Mouse (Mus musculus): ENCODE results near the gene Ebf3.

Ebf3 gene

DNA sequence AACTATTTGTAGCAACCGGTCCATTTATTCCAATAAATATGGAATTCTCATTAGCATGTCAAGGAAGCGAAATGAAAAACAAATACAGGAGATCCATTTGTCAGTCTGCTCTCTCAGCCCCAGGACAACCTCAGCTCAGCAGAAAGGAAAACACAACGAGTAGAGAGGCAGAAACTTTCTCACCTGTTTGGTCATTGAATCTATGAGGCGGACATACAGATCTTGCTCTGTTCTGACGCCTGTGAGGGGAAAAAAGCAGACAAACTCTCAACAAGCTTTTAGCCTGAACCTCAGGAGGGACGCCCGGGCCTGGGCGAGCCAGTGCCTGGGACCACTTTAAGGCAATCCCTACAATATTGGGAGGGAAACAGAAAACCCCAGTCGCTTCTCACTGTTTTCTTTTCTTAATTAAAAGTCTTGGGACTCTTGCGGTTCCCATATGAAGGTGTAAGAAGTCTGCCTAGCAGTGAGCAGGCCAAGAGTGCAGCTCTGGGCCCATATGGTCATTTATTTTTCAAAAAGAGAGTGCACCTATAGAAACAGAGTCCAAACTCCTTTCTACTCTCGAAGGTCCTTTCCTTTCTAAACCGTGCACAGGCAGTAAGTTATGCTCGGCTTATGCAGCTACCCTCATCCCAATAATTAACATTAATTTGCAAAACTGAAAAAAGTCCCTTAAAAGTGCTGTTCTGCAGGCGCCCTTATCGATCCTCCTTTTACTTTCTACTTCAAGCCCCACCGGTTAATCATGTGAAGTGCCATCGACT is 1.9 kb downstream of the Ebf3 start:
- DNase-seq (ENCODE audit: low read depth, low spot score) = no peak

DNA sequence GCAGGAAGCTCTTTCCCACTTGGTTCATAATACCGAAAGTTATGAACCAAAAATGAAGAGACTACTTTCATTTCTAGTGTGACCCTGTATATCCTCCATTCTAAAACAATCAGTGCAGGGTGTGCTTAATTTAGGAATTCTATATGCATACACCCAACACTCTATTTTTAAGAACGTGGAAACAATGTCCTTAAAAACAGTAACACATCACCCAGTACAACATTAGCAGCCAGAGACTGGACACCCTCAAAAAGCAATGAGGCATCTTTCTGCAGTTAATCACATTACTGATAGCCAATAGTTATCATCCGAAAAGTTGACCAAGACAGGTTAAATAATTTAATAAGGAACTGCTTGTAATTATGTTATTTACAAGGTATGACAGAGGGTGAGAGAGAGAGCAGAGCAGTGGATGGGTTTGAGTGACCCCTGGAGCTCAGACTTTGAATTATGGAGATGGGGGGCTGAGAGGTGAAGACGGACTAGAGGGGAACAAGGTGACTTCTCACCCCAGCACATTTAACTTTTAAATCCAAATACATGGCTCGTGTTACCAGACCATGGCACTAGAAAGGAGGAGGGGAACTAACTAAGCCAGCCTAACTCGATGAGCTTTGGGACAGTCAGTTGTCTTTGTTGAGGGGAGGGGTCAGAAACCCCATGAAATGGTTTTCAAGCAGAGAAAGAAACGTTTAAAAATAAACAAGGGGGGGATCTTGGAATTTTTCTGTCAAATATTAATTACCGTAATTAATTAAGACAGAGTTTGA is 2.7 kb downstream of the Ebf3 start:
- no peak for DNase-seq (ENCODE audit: low read depth, low spot score)

DNA sequence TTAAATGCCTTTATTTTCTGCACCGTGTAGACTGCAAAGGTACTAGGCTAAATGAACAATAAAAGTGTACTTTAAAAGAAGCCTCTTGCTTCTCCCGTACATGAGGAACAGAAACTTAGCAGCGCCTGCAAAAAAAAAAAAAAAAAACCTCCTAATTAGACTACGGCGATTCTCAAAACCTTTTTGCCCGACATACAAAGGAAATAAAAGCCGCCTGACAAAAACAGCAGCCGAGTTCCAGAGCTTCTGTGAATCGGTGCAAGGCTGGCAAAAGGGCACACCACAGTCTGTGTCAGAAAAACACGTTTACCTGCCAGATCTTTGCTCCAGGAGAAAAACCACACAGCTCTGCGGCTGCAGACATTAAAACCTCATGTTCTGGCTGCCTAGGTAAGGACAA is 3.4 kb downstream of the Ebf3 start:
- no peak for DNase-seq (ENCODE audit: low read depth, low spot score)

DNA sequence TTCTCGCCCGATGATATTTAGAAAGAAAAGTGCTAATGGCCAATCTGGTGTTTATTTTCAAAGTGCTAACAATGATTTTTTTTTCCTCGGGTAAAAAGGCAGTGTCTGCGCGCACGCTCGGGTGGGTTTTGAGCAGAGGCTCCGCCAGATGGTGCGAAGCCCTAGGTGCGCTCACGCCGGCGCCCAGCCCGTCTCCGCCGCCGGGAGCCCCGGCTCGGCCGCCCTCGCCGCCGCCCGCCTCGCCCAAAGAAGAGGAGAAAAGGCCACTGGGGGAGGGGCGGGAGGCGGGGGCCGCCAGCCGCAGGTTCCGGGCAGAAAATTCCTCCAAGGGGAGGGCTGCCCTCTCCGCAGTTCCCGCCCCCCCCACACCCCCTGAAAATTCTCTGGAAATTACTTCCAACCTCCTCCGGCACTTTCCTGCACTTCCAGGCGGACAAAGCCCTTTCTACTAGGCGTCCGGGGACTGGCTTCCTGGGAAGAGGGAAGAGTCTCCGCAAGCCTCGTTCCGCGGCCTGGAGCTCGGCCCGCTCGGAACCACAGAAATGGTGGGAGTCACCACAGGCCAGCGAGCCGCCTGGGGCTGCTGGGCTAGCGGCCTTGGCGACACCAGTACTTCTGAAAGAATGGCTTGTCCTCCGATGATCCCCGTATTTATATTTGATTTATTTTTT is 4.0 kb downstream of the Ebf3 start:
- no peak for DNase-seq (ENCODE audit: low read depth, low spot score)

DNA sequence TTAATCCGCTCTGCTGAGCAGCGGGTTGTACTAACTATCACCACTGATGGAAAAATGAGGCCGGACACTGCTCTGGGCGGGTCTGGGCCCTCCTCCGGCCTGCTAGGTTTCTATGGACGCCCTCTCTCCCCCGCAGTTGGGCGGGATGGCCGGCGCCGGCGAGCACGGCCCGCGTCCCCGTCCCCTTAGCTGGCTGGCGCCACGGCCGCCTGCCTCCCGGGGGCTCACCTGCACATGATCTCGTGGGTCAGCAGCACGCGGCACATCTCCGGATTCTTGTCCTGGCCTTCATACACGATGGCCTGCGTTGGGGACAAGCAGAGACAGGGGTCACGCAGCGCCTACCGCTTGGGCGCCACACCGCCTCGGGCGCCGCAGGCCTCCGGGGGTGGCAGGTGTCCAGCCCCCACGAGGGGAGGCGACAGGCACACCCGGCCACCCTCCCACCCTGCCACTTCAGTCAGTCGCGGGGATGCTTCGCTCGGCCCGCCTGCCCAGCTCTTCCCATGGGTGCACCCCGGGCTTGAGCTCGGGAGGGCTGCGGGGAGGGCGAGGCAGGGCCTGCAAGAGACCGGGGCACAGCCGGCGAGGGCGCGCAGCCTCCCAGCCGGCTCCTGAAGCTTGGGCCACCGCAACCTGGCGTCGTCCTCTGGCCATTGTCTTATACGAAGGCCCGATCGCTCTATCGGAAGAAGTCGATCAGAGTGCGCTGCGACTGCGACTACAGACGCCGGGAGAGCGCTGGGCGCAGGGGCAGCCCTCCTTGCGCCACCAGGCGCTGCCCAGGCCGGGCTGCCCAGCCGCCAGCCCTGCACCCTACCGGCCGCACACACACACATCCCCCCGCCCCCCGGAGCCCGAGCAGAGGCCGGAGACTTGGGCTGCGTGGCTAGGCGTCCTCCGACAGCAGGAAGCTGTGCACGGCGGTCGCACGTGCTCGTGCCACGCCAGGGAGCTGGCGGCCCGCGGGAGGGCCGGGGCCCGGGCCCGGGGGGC is 4.9 kb downstream of the Ebf3 start:
- no peak for DNase-seq (ENCODE audit: low read depth, low spot score)

DNA sequence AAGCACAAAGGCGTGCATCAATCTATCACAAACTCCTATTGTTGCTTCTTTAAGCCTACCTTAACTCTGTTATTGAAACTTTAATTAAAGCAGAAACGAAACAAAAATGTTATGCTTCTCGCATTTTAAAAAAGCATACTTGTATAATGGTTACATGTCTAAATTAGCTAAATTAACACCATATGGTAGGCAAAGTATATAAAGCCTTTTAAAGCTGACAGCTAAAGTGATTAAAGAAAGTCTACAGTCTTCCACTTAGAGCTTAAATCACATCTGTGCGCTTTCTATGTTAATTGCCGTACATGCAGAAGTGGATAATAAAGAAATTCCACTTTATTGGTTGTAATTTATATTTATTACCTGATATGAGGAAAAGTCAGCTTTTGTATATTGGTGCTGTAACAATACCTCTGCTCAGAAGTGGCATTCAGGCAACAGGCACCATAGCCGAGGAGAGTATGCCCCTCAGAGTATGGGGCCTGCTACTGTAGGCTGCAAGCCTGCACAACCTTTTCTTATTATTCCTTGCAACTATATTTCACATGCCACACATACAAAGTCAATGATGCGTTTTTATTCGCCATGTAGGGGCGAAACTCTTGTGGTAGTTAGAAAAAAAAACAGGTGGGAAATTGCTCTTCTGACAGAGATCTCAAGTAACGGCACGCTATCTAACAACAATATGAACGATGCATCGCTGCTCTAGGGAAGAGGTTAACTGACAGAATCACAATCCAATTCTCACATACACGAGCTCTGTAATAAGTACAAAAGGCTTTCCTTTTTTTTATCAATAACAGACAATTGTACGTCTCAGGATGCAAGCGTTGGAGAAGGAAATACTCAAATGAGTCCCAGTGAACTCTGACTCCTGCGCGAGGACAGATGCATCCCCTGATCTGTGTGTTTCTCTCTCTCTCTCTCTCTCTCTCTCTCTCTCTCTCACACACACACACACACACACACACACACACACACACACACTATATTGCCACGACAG is 5.9 kb downstream of the Ebf3 start:
- no peak for DNase-seq (ENCODE audit: low read depth, low spot score)

DNA sequence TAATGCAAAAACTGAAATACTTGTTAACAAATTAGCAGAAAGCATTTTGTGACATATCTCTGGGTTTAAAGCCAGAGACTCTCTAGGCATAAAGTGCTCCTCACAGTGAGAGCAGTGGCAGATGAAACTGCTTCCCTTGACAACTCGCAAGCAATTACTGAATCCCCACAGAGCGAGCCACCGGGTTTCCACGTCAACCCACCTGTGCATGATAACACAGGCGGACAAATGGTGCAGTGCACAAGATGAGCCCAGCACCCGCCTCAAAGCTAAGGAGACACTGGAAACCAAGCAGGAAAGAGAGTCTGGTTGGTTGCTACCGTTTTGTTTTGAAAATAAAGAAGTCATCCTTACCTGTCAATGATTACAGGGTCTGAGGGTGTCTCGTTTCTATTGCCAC is 7.1 kb downstream of the Ebf3 start:
- no peak for DNase-seq (ENCODE audit: low read depth, low spot score)

DNA sequence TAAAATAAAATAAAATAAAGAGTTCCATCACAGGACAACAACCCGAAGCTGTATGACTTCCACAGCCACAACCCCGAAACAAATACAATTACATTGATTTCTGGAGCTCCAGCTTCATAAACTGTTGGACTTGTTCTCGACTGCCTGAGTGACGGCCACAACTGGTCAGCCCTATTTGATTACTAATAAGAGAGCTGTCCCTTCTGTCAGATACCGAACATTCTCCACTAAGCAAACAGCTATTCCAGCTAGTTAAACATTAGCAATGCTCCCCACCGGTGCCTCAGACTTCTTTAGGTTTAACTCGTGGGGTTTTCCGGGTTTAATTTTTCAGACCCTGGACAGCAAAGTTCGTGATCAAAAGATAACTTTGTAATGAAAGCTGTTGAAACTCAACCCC is 8.1 kb downstream of the Ebf3 start:
- no peak for DNase-seq (ENCODE audit: low read depth, low spot score)

DNA sequence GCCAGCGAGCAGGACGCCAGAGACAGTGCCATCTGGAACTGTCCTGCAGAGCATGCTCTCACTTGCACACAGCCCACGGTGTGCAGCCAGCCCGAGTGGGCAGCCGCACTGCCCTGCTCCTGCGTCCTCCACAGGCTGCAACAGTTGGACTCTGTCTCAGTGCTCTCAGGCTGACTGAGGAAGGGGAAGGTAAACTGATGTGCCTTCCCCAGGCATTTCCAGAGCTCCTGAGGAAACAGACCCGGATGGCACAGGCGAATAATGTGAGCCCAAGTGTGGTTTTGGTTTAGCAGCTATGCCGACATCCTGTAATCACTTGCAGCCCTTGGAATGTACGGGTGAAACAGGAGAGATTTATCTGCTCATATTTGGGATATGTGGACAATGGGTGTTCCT is 10.5 kb downstream of the Ebf3 start:
- DNase-seq (ENCODE audit: low read depth, low spot score) = peak; percentile 79

DNA sequence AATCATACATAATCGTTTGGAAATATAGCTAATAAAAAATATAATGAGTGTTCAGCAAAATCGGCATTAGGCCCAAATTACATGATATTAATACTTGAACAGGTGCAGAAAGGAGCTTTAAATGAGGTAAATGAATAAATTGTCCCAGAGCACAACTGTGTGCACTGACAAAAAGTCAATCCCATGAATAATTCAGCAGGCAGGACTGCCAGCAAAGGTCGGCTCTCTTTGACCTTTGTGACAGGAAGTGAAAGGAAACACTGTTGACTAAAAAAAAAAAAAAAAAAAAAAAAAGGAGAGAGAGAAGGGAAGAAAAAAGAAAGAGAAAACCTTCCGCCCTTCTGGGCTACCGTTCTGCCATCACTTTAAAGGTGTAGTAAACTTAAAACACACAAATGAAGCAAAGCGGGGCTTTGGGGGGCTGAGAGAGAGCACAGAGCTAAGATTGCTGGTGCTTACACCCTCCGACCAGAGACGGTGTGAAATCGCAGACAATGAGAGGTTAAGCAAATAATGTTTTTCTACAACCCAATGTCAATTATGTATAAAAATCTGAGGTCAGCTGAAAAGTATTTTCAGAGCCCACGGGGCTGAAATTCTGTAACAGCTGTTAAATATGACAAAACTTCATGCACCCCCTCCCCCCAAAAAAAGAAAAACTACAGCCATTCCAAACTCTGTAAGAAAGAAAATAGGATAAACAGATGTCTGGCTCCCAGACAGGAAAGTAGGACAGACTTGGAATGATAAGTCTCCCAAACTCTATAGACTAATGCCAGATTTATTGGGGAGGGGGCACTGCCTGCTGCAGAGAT is 11.1 kb downstream of the Ebf3 start:
- DNase-seq (ENCODE audit: low read depth, low spot score) = no peak

DNA sequence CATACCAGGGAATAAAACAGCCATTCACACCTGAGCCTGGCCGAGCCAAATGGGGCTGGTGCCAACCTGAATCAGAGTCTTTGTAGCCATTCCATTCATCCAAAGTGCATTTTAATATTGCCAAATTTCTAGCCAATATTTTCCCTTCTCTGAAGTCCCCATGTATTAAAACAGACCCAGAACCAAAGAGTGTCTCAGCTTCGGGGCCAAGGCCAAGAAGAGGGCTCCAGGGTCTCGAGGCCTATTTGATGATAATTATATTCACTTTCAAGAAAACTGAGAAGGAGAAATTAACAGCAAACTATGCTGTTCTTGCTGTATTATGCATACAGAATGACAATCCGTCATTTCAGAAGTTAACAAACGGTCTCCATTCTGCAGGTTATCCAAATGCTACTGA is 12.1 kb downstream of the Ebf3 start:
- no peak for DNase-seq (ENCODE audit: low read depth, low spot score)

DNA sequence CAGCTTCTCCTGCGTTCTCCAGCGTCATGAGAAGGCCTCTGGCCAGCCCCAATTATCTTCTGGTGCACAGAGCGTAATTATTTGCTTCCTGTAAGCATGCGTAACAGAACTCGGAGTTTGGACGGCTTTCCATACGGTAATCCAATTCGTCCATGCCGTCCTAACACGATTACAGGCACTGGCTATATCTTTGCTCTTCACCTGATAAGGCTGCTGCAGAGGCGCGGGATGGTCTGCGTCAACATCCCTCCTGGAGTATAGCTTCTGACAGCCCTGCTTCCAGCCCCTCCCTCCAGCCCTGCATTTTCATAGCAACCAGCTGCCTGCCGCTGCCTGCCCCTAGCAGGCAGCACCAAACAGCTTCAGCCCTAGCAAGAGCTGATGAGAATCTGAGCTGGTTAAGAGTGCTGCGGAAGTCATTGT is 12.9 kb downstream of the Ebf3 start:
- DNase-seq (ENCODE audit: low read depth, low spot score) = no peak

DNA sequence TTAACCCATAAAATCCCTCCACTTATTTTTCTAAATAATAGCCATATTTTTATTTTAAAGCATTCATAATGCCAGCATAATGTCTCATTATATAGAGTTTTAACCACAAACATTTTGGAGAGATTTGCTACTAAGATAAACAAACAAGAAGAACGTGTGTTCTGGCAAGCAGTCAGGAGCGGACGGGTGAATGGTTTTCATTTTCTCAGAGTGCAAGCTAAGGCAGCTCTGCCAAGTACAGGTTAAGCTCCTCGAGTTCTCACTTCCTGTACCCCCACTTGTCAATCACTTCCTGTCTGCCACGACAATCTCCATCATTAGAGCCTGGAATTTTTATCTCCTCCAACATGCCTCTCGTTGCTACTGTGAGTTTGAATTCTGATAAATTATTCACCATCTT is 13.4 kb downstream of the Ebf3 start:
- no peak for DNase-seq (ENCODE audit: low read depth, low spot score)

DNA sequence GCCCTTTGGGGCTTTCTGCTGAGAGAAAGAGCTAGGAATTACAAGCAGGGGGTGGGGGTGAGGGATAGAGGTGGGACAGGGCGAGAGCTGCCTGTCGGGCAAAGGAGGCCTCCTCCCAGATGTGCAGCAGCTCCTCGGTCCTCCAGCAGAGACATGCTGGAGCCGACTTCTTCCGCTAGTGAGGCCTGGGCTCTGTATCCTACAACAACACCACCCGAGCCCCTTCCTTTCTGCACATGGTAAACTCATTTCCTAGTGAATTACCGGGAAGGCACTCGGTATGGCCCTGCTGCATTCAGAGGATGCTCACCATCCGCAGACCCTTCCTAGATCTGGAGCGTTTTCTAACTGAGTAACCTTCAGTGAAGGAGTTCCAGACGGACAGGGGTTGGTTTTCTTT is 14.1 kb downstream of the Ebf3 start:
- DNase-seq (ENCODE audit: low read depth, low spot score) = no peak

DNA sequence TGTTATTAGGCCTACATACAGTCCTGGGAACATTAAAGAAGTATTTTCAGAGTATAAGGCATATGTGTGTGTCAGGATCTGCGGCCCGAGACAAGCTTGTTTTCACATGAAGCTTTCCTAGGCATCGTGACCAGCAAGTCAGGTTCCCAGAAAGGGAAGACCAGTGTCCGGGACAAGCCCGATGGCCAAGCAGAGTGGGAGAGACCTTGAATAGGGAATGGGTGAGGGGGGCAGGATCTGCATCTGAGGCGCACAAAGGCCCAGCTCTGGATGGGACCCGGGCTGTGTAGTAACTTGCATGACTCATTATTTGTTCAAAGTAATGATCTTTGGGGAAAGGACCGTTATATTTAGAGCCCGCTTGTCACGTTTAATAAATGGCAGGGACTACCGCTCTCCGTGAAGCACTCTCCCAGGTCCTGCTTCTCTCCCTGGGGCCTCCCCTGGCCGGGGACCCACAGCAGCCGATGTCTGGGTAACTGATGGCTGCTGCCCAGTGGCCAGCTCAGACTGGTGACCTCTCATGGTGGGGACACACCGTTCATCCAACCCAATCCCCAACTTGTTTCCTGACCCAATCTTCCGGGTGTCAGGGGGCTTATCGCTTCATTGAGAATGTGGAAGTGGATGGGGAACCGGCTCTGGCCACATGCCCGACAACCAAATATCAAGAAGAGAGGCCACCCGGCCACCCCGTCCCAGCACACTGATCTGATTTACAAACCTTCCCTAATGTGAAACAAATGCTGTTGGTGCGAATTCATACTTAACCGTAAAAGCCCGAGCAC is 16.5 kb downstream of the Ebf3 start:
- no peak for DNase-seq (ENCODE audit: low read depth, low spot score)

DNA sequence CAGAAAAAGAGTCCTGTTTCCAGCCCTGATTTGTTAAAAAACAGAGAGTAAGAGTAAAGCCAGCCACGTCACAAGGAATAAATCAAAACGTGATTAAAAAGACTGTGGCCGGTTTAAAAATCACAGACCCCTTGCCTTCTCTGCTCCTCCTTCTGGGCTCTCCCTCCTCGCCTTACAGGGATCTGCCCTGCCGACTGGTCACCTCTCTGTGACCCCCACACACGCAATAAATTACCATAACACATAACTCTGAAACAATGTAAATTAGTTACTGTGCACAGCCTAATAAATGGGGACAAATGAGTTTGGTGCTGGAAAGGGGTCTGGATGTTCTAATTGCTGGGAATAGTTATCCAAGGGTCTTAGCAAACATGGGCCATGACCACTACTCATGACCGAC is 17.1 kb downstream of the Ebf3 start:
- DNase-seq (ENCODE audit: low read depth, low spot score) = no peak

DNA sequence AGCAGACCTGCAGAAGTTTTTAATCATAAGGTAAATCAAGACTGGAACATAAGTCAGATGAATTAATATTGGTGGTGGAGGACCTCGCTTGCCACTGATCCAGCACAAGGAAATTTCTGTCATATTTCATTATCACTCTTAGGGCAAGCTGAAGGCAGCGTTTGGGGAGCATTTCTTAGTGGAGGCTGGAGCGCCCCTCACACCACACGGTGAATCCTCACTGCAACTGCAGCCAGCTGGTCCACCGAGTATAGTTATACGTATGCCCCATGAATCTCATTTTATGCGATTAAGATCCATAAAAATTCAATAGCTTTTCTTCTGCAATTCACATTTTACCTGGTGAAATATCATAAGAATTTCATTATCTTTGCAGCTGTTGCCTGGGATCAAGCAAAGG is 18.6 kb downstream of the Ebf3 start:
- no peak for DNase-seq (ENCODE audit: low read depth, low spot score)

DNA sequence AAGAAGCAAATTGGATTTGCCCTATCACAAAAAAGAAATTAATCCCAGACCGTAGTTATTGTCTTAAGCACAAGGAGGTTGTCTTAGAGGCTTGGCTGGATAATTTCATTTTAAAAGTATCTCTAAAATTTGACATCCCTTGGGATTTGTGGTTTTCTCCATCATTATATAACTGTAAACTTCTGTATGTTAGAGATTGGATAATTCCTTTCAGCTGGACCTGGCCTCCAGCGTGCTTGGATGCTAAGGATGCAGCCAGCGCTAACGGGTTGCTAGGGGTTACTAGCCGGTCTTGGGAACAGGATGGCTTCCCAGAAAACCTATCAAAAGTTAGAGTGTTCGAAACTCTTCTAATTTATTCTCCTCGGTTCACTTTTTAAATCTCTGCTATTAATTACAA is 19.8 kb downstream of the Ebf3 start:
- DNase-seq (ENCODE audit: low read depth, low spot score) = no peak

All from mesoderm, embryonic 11.5 days (tissue).